Mouse (Mus musculus): ENCODE measurements around the gene Slc17a2. TPM values are rescaled to one million over a fixed set of nuclear protein-coding genes. Genes with fewer than 3 reads are reported as not detected.

Gene Slc17a2
- polyA plus RNA-seq, 1 experiment from 2014 or later, result not detected

GRCm38 (mm10) chr13:23866086-23866710, 59.4 kb downstream of the Slc17a2 start:
- Histone ChIP-seq H3K27me3 (ENCODE audit: control insufficient read depth, insufficient read depth, low read depth, low read length) (no peaks in the 10 kb centered on the region), H3K4me2 (ENCODE audit: low read length) (no peak overlapping the region), H3K4me3 (ENCODE audit: low read depth, low read length) (no peak overlapping the region), H3K4me1 (ENCODE audit: control insufficient read depth, insufficient read depth, low read length) (no peaks in the 10 kb centered on the region), H3K27ac (ENCODE audit: low read length) (no peak overlapping the region), H3K36me3 (ENCODE audit: control insufficient read depth, insufficient read depth, low read length) (no peaks in the 10 kb centered on the region), H3K9me3 (replicated peaks; ENCODE audit: control insufficient read depth, low read length, poor library complexity, severe bottlenecking) (no peaks in the 10 kb centered on the region), H3K9ac (ENCODE audit: low read depth, low read length) (no peak overlapping the region)
- 80% methylated on average over 9 of the region's 9 CpGs for WGBS
- no peak for ATAC-seq

DNA sequence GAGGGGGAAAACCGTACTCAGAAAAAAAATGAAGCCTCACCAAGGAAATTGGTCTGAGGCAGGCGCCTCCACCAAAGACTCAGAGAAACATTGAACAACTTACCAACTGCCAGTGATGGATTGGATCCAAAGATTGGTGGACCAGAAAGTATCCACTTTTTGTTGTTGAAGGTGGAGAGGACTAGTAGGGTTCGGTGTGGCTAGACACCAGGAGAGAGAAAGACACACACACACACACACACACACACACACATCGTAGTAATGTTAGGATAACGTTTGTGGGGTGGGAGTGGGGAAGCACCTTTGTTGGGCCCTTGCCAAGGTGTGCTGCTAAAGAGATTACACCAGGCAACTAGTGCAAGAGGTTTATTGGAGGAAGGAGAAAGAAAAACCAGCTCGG, 60.2 kb downstream of the Slc17a2 start:
- H3K36me3 ChIP-seq (ENCODE audit: control insufficient read depth, insufficient read depth, low read length), result no peaks in the 10 kb centered on the region
- WGBS, result 90% methylated on average over 6 of the region's 6 CpGs
- no peak overlapping the region for H3K27ac ChIP-seq (ENCODE audit: low read length)
- no peaks in the 10 kb centered on the region for H3K9me3 ChIP-seq (replicated peaks; ENCODE audit: control insufficient read depth, low read length, poor library complexity, severe bottlenecking)
- H3K4me2 ChIP-seq (ENCODE audit: low read length), result no peak overlapping the region
- H3K9ac ChIP-seq (ENCODE audit: low read depth, low read length), result no peak overlapping the region
- no peak for ATAC-seq
- H3K4me3 ChIP-seq (ENCODE audit: low read depth, low read length), result no peak overlapping the region
- H3K4me1 ChIP-seq (ENCODE audit: control insufficient read depth, insufficient read depth, low read length), result no peaks in the 10 kb centered on the region
- H3K27me3 ChIP-seq (ENCODE audit: control insufficient read depth, insufficient read depth, low read depth, low read length), result no peaks in the 10 kb centered on the region

- H3K4me1 ChIP-seq (ENCODE audit: control insufficient read depth, insufficient read depth, low read length), result no peaks in the 10 kb centered on the region
- no peaks in the 10 kb centered on the region for H3K36me3 ChIP-seq (ENCODE audit: control insufficient read depth, insufficient read depth, low read length)
- H3K4me2 ChIP-seq (ENCODE audit: low read length), result no peak within 1 kb of the TSS
- no peaks in the 10 kb centered on the region for H3K9me3 ChIP-seq (replicated peaks; ENCODE audit: control insufficient read depth, low read length, poor library complexity, severe bottlenecking)
- 87% methylated on average over 7 of the region's 7 CpGs for WGBS
- no peak for ATAC-seq
- H3K27me3 ChIP-seq (ENCODE audit: control insufficient read depth, insufficient read depth, low read depth, low read length), result no peaks in the 10 kb centered on the region
- no peak within 1 kb of the TSS for H3K9ac ChIP-seq (ENCODE audit: low read depth, low read length)
- no peak within 1 kb of the TSS for H3K27ac ChIP-seq (ENCODE audit: low read length)
- H3K4me3 ChIP-seq (ENCODE audit: low read depth, low read length), result no peak within 1 kb of the TSS
These were observed 60.6 kb downstream of the Slc17a2 start, which contains the start of gene Slc17a1 for GRCm38 (mm10) chr13:23867405-23867804. TSS of gene Slc17a1 (plus strand) at chr13:23867750.

GRCm38 (mm10) chr13:23868790-23869533, 62.2 kb downstream of the Slc17a2 start:
- Histone ChIP-seq H3K36me3 (ENCODE audit: control insufficient read depth, insufficient read depth, low read length) (no peaks in the 10 kb centered on the region), H3K9ac (ENCODE audit: low read depth, low read length) (no peak overlapping the region), H3K27me3 (ENCODE audit: control insufficient read depth, insufficient read depth, low read depth, low read length) (no peaks in the 10 kb centered on the region), H3K4me3 (ENCODE audit: low read depth, low read length) (no peak overlapping the region), H3K27ac (ENCODE audit: low read length) (no peak overlapping the region), H3K4me2 (ENCODE audit: low read length) (no peak overlapping the region), H3K9me3 (replicated peaks; ENCODE audit: control insufficient read depth, low read length, poor library complexity, severe bottlenecking) (no peaks in the 10 kb centered on the region), H3K4me1 (ENCODE audit: control insufficient read depth, insufficient read depth, low read length) (no peaks in the 10 kb centered on the region)
- 94% methylated on average over 8 of the region's 8 CpGs for WGBS
- ATAC-seq, result no peak

DNA sequence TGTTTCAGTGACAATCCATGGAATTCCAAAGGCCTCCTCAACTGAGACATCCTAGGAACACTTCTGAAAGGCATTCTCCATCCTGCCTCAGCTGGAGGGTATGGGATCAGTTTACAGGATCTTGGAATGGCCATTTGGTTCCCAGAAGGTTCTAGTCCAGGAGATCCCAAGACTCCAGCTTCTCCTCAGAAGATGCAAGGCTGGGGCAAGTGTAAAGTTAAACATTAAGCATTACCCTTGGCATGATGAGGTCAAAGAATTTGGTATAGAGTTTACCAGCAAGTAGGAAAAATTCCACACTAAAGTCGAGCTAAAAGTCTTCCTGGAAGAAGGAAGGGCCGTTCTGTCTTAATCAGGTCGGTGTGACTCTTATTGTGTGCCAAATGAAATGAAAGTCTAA, 63.2 kb downstream of the Slc17a2 start:
- WGBS, result 86% methylated on average over 3 of the region's 3 CpGs
- Histone ChIP-seq H3K27ac (ENCODE audit: low read length) (no peak overlapping the region), H3K4me1 (ENCODE audit: control insufficient read depth, insufficient read depth, low read length) (no peaks in the 10 kb centered on the region), H3K36me3 (ENCODE audit: control insufficient read depth, insufficient read depth, low read length) (no peaks in the 10 kb centered on the region), H3K4me2 (ENCODE audit: low read length) (no peak overlapping the region), H3K9me3 (replicated peaks; ENCODE audit: control insufficient read depth, low read length, poor library complexity, severe bottlenecking) (no peaks in the 10 kb centered on the region), H3K9ac (ENCODE audit: low read depth, low read length) (no peak overlapping the region), H3K4me3 (ENCODE audit: low read depth, low read length) (no peak overlapping the region), H3K27me3 (ENCODE audit: control insufficient read depth, insufficient read depth, low read depth, low read length) (no peaks in the 10 kb centered on the region)
- ATAC-seq, result no peak

DNA sequence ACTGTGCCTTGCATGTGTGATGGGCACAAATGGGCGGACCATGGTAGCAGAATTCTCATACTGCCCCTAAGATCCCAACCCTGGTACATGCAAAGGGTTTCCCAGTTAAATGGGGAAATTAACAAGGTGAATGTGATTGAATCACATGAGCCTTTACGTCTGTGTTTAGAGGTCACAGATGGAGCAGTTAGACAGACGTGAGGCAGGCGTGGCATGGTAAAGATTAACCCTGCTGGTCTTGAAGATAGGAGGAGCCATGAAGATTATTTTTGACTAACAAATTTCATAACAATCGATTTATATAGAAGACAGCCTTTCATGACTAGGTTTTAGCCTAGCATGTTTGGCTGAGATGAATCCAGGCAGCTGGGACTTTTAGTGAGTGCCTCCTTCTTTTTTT, 66.3 kb downstream of the Slc17a2 start:
- Histone ChIP-seq H3K9me3 (replicated peaks; ENCODE audit: control insufficient read depth, low read length, poor library complexity, severe bottlenecking) (no peaks in the 10 kb centered on the region), H3K27me3 (ENCODE audit: control insufficient read depth, insufficient read depth, low read depth, low read length) (no peaks in the 10 kb centered on the region), H3K4me1 (ENCODE audit: control insufficient read depth, insufficient read depth, low read length) (no peaks in the 10 kb centered on the region), H3K4me3 (ENCODE audit: low read depth, low read length) (no peak overlapping the region), H3K4me2 (ENCODE audit: low read length) (no peak overlapping the region), H3K9ac (ENCODE audit: low read depth, low read length) (no peak overlapping the region), H3K36me3 (ENCODE audit: control insufficient read depth, insufficient read depth, low read length) (no peaks in the 10 kb centered on the region), H3K27ac (ENCODE audit: low read length) (no peak overlapping the region)
- no peak for ATAC-seq
- WGBS, result 82% methylated on average over 5 of the region's 5 CpGs

Other genes starting within 250 kb of the Slc17a2 start
- gene Hist1h3e, start 244.6 kb upstream of the Slc17a2 start, polyA plus RNA-seq (2015; fragmentation: Nextera tagmentation; extraction: Ambion mirVana), result 1.0 and 1.4 TPM in 2 replicates
- 7.7 and 11.6 TPM in 2 replicates for gene Hist1h2ae, start 235.8 kb upstream of the Slc17a2 start, polyA plus RNA-seq (2015; fragmentation: Nextera tagmentation; extraction: Ambion mirVana)
- gene Hist1h2bg, start 235.6 kb upstream of the Slc17a2 start, polyA plus RNA-seq (2015; fragmentation: Nextera tagmentation; extraction: Ambion mirVana), result 0.36 and 0.86 TPM in 2 replicates
- not detected in 2 replicates for gene Hist1h2bf, start 232.8 kb upstream of the Slc17a2 start, polyA plus RNA-seq (2015; fragmentation: Nextera tagmentation; extraction: Ambion mirVana)
- gene Hist1h2ad, start 232.6 kb upstream of the Slc17a2 start, polyA plus RNA-seq (2015; fragmentation: Nextera tagmentation; extraction: Ambion mirVana), result not detected in 2 replicates
- gene Hist1h3d, start 231.2 kb upstream of the Slc17a2 start, polyA plus RNA-seq (2015; fragmentation: Nextera tagmentation; extraction: Ambion mirVana), result 0.53 and 0.60 TPM in 2 replicates
- 21.8 and 27.6 TPM in 2 replicates for gene Hist1h4d, start 225.4 kb upstream of the Slc17a2 start, polyA plus RNA-seq (2015; fragmentation: Nextera tagmentation; extraction: Ambion mirVana)
- 1.0 and 1.4 TPM in 2 replicates for gene Hist1h2be, start 185.9 kb upstream of the Slc17a2 start, polyA plus RNA-seq (2015; fragmentation: Nextera tagmentation; extraction: Ambion mirVana)
- 3.3 and 4.4 TPM in 2 replicates for gene Hist1h1e, start 184.4 kb upstream of the Slc17a2 start, polyA plus RNA-seq (2015; fragmentation: Nextera tagmentation; extraction: Ambion mirVana)
- 0.23 and 0.32 TPM in 2 replicates for gene Hist1h2ac, start 123.0 kb upstream of the Slc17a2 start, polyA plus RNA-seq (2015; fragmentation: Nextera tagmentation; extraction: Ambion mirVana)
- 14.9 and 17.1 TPM in 2 replicates for gene Hist1h2bc, start 122.8 kb upstream of the Slc17a2 start, polyA plus RNA-seq (2015; fragmentation: Nextera tagmentation; extraction: Ambion mirVana)
- not detected in 2 replicates for gene Hist1h1t, start 111.2 kb upstream of the Slc17a2 start, polyA plus RNA-seq (2015; fragmentation: Nextera tagmentation; extraction: Ambion mirVana)
- 1.8 and 3.2 TPM in 2 replicates for gene Hist1h4c, start 108.5 kb upstream of the Slc17a2 start, polyA plus RNA-seq (2015; fragmentation: Nextera tagmentation; extraction: Ambion mirVana)
- gene Hfe, start 96.1 kb upstream of the Slc17a2 start, polyA plus RNA-seq (2015; fragmentation: Nextera tagmentation; extraction: Ambion mirVana), result 2.8 and 3.8 TPM in 2 replicates
- gene Hist1h1c, start 68.2 kb upstream of the Slc17a2 start, polyA plus RNA-seq (2015; fragmentation: Nextera tagmentation; extraction: Ambion mirVana), result 7.1 and 8.7 TPM in 2 replicates
- gene Hist1h3c, start 61.4 kb upstream of the Slc17a2 start, polyA plus RNA-seq (2015; fragmentation: Nextera tagmentation; extraction: Ambion mirVana), result 0.76 TPM in 1 of 2 replicates, not detected in the other
- not detected in 2 replicates for gene Hist1h2bb, start 60.3 kb upstream of the Slc17a2 start, polyA plus RNA-seq (2015; fragmentation: Nextera tagmentation; extraction: Ambion mirVana)
- gene Hist1h2ab, start 55.9 kb upstream of the Slc17a2 start, polyA plus RNA-seq (2015; fragmentation: Nextera tagmentation; extraction: Ambion mirVana), result 1.1 and 6.2 TPM in 2 replicates
- 0.89 and 1.1 TPM in 2 replicates for gene Hist1h3b, start 54.7 kb upstream of the Slc17a2 start, polyA plus RNA-seq (2015; fragmentation: Nextera tagmentation; extraction: Ambion mirVana)
- gene Hist1h4b, start 50.0 kb upstream of the Slc17a2 start, polyA plus RNA-seq (2015; fragmentation: Nextera tagmentation; extraction: Ambion mirVana), result 0.98 and 1.8 TPM in 2 replicates
- gene Hist1h4a, start 45.8 kb upstream of the Slc17a2 start, polyA plus RNA-seq (2015; fragmentation: Nextera tagmentation; extraction: Ambion mirVana), result 0.47 and 0.72 TPM in 2 replicates
- gene Hist1h3a, start 44.6 kb upstream of the Slc17a2 start, polyA plus RNA-seq (2015; fragmentation: Nextera tagmentation; extraction: Ambion mirVana), result 0.40 and 0.68 TPM in 2 replicates
- 0.30 TPM in 1 of 2 replicates, not detected in the other for gene Hist1h1a, start 43.3 kb upstream of the Slc17a2 start, polyA plus RNA-seq (2015; fragmentation: Nextera tagmentation; extraction: Ambion mirVana)
- not detected in 2 replicates for gene Trim38, start 37.1 kb upstream of the Slc17a2 start, polyA plus RNA-seq (2015; fragmentation: Nextera tagmentation; extraction: Ambion mirVana)
- gene Slc17a3, start 32.4 kb downstream of the Slc17a2 start, polyA plus RNA-seq (2015; fragmentation: Nextera tagmentation; extraction: Ambion mirVana), result not detected in 2 replicates
- gene Slc17a1, start 60.8 kb downstream of the Slc17a2 start, polyA plus RNA-seq (2015; fragmentation: Nextera tagmentation; extraction: Ambion mirVana), result not detected in 2 replicates
- gene Slc17a4, start 108.0 kb downstream of the Slc17a2 start, polyA plus RNA-seq (2015; fragmentation: Nextera tagmentation; extraction: Ambion mirVana), result not detected in 2 replicates
- gene Hist1h2ba, start 127.2 kb downstream of the Slc17a2 start, polyA plus RNA-seq (2015; fragmentation: Nextera tagmentation; extraction: Ambion mirVana), result not detected in 2 replicates
- gene Hist1h2aa, start 127.5 kb downstream of the Slc17a2 start, polyA plus RNA-seq (2015; fragmentation: Nextera tagmentation; extraction: Ambion mirVana), result not detected in 2 replicates
- gene Scgn, start 184.2 kb downstream of the Slc17a2 start, polyA plus RNA-seq (2015; fragmentation: Nextera tagmentation; extraction: Ambion mirVana), result 1.3 and 2.6 TPM in 2 replicates

Measured in midbrain, embryonic 16.5 days (tissue).